Mouse (Mus musculus) ES-Bruce4 (cell line): ENCODE data around the gene Adra1d.

Source experiments
- CTCF ChIP-seq: IDR thresholded peaks from one replicate; pipeline ENCODE4 v1.8.1; 2011; ENCODE audit warnings: low read depth, low read length
- EP300 ChIP-seq: IDR thresholded peaks from 2 replicates; pipeline ENCODE4 v1.6.1; 2011; ENCODE audit warnings: low read depth, low read length; ENCODE audit not compliant: insufficient read depth
- POLR2A ChIP-seq: IDR thresholded peaks from one replicate; pipeline ENCODE4 v1.8.1; 2011; ENCODE audit warnings: low read length; ENCODE audit not compliant: insufficient read depth

DNA sequence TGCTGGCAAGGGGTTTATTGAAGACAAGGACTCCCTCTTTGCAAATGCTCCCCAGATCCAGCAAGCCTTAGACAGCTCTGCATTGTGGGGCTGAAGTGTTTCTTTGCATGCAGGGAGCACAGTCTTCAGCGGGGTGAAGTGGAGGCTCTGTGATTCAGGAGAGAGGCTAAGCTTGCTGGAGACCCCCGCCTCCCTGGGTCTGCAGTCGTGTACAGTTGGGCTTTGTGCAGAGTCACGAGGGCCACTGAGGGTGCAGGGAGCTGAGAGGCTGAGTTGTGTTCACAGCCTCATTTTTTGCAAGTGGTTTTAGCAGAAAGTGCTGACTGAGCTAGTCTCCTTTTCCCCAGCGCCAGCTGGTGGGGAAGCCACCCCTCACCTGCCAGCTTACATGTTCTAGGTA lies 60.2 kb downstream of the Adra1d start:
- TF ChIP-seq CTCF (no peak), EP300 (no peak), POLR2A (no peak)
